Mouse (Mus musculus): Measurements from ENCODE around the gene Map3k20. TPM values are rescaled to one million over a fixed set of nuclear protein-coding genes. Genes with fewer than 3 reads are reported as not detected.
A peak's percentile ranks its signal among the peaks of the same experiment; 100 is the strongest.

Gene Map3k20
- total and polyA plus RNA-seq, 2 experiments from 2014 or later: 3.5 to 6.0 TPM

- Histone ChIP-seq H3K4me1 (ENCODE audit: insufficient read depth, low read length) (no peaks in the 10 kb centered on the region), H3K4me2 (ENCODE audit: low read depth, low read length) (0 out of 2 replicates have a peak overlapping the region, but pooled peaks have one; percentile 11), H3K4me3 (ENCODE audit: low read length) (no peak overlapping the region), H3K27me3 (ENCODE audit: insufficient read depth, low read length) (no peaks in the 10 kb centered on the region), H3K9me3 (ENCODE audit: low read length) (no peaks in the 10 kb centered on the region), H3K27ac (no peak overlapping the region), H3K9ac (replicated peaks; ENCODE audit: low read length) (no peak overlapping the region), H3K36me3 (ENCODE audit: insufficient read depth, low read length) (peaks cover 6% of the 10 kb centered on the region; the same call in 1 of the 2 replicates)
- 52% methylated on average over 14 of the region's 14 CpGs for WGBS
- DNase-seq (ENCODE audit: low spot score) (no peak), ATAC-seq (no peak)
- TF ChIP-seq CTCF (IDR thresholded peaks at IDR 0.05; ENCODE audit: low read depth): no peak
Measured at GRCm38 (mm10) chr2:72241714-72242472, 43.5 kb upstream of the Map3k20 start.

GRCm38 (mm10) chr2:72242910-72243675, 42.3 kb upstream of the Map3k20 start:
- WGBS: 34% methylated on average over 12 of the region's 12 CpGs

GRCm38 (mm10) chr2:72245631-72246030, 39.8 kb upstream of the Map3k20 start:
- Histone ChIP-seq H3K36me3 (ENCODE audit: insufficient read depth, low read length) (no peaks in the 10 kb centered on the region; the same call in 1 of the 2 replicates), H3K9me3 (ENCODE audit: low read length) (no peaks in the 10 kb centered on the region), H3K9ac (replicated peaks; ENCODE audit: low read length) (no peak overlapping the region), H3K4me2 (ENCODE audit: low read depth, low read length) (no peak overlapping the region), H3K27ac (no peak overlapping the region), H3K4me1 (ENCODE audit: insufficient read depth, low read length) (no peaks in the 10 kb centered on the region), H3K4me3 (ENCODE audit: low read length) (no peak overlapping the region), H3K27me3 (ENCODE audit: insufficient read depth, low read length) (no peaks in the 10 kb centered on the region)
- ATAC-seq (no peak), DNase-seq (ENCODE audit: low spot score) (no peak)
- TF ChIP-seq CTCF (IDR thresholded peaks at IDR 0.05; ENCODE audit: low read depth): no peak
- WGBS: 83% methylated on average over 4 of the region's 4 CpGs

More at GRCm38 (mm10) chr2:72242910-72243675, 42.3 kb upstream of the Map3k20 start:
- TF ChIP-seq CTCF (IDR thresholded peaks at IDR 0.05; ENCODE audit: low read depth): no peak
- no peak overlapping the region for H3K9ac ChIP-seq (replicated peaks; ENCODE audit: low read length)
- H3K9me3 ChIP-seq (ENCODE audit: low read length): no peaks in the 10 kb centered on the region
- H3K27me3 ChIP-seq (ENCODE audit: insufficient read depth, low read length): no peaks in the 10 kb centered on the region
- H3K4me3 ChIP-seq (ENCODE audit: low read length): no peak overlapping the region
- no peak overlapping the region for H3K4me2 ChIP-seq (ENCODE audit: low read depth, low read length)
- no peak for DNase-seq (ENCODE audit: low spot score)
- ATAC-seq: no peak
- peaks cover 6% of the 10 kb centered on the region; the same call in 1 of the 2 replicates for H3K36me3 ChIP-seq (ENCODE audit: insufficient read depth, low read length)
- no peaks in the 10 kb centered on the region for H3K4me1 ChIP-seq (ENCODE audit: insufficient read depth, low read length)
- H3K27ac ChIP-seq: no peak overlapping the region

GRCm38 (mm10) chr2:72246376-72246775, 39.1 kb upstream of the Map3k20 start:
- ATAC-seq: no peak
- no peaks in the 10 kb centered on the region; the same call in 1 of the 2 replicates for H3K36me3 ChIP-seq (ENCODE audit: insufficient read depth, low read length)

GRCm38 (mm10) chr2:72247819-72248218, 37.6 kb upstream of the Map3k20 start:
- DNase-seq (ENCODE audit: low spot score): no peak
- ATAC-seq: no peak
- Histone ChIP-seq H3K4me1 (ENCODE audit: insufficient read depth, low read length) (no peaks in the 10 kb centered on the region), H3K36me3 (ENCODE audit: insufficient read depth, low read length) (no peaks in the 10 kb centered on the region; the same call in 1 of the 2 replicates), H3K9ac (replicated peaks; ENCODE audit: low read length) (no peak overlapping the region), H3K4me3 (ENCODE audit: low read length) (no peak overlapping the region), H3K4me2 (ENCODE audit: low read depth, low read length) (no peak overlapping the region), H3K27me3 (ENCODE audit: insufficient read depth, low read length) (no peaks in the 10 kb centered on the region), H3K9me3 (ENCODE audit: low read length) (no peaks in the 10 kb centered on the region), H3K27ac (no peak overlapping the region)
- 91% methylated on average over 6 of the region's 6 CpGs for WGBS
- TF ChIP-seq CTCF (IDR thresholded peaks at IDR 0.05; ENCODE audit: low read depth): no peak

More at GRCm38 (mm10) chr2:72246376-72246775, 39.1 kb upstream of the Map3k20 start:
- H3K4me3 ChIP-seq (ENCODE audit: low read length): no peak overlapping the region
- no peaks in the 10 kb centered on the region for H3K9me3 ChIP-seq (ENCODE audit: low read length)
- no peak for DNase-seq (ENCODE audit: low spot score)
- no peaks in the 10 kb centered on the region for H3K27me3 ChIP-seq (ENCODE audit: insufficient read depth, low read length)
- WGBS: 85% methylated on average over 11 of the region's 11 CpGs
- H3K9ac ChIP-seq (replicated peaks; ENCODE audit: low read length): no peak overlapping the region
- H3K4me1 ChIP-seq (ENCODE audit: insufficient read depth, low read length): no peaks in the 10 kb centered on the region
- no peak for TF ChIP-seq CTCF (IDR thresholded peaks at IDR 0.05; ENCODE audit: low read depth)
- H3K4me2 ChIP-seq (ENCODE audit: low read depth, low read length): no peak overlapping the region
- H3K27ac ChIP-seq: no peak overlapping the region

GRCm38 (mm10) chr2:72252510-72253505, 32.6 kb upstream of the Map3k20 start:
- Histone ChIP-seq H3K4me3 (ENCODE audit: low read length) (no peak overlapping the region), H3K4me1 (ENCODE audit: insufficient read depth, low read length) (no peaks in the 10 kb centered on the region), H3K36me3 (ENCODE audit: insufficient read depth, low read length) (no peaks in the 10 kb centered on the region), H3K9ac (replicated peaks; ENCODE audit: low read length) (no peak overlapping the region), H3K4me2 (ENCODE audit: low read depth, low read length) (no peak overlapping the region), H3K27me3 (ENCODE audit: insufficient read depth, low read length) (no peaks in the 10 kb centered on the region), H3K9me3 (ENCODE audit: low read length) (no peaks in the 10 kb centered on the region), H3K27ac (no peak overlapping the region)
- ATAC-seq (no peak), DNase-seq (ENCODE audit: low spot score) (no peak)
- WGBS: 54% methylated on average over 18 of the region's 18 CpGs
- no peak for TF ChIP-seq CTCF (IDR thresholded peaks at IDR 0.05; ENCODE audit: low read depth)
